Mouse (Mus musculus): ENCODE data around the gene Klhl25.
"Not testable (repeated sequence)": the region's sequence is repeated elsewhere in the genome, so short reads cannot be mapped to it uniquely, and the experiment has no call there.

Klhl25 gene

GRCm38 (mm10) chr7:75848115-75848775 lies at the start of gene Klhl25:
Klhl25 (plus strand) TSS chr7:75848310.
- DNase-seq (ENCODE audit: low spot score), result peak; percentile 95

- DNase-seq (ENCODE audit: low spot score), result no peak
Measured at GRCm38 (mm10) chr7:75800530-75800929, 47.6 kb upstream of the Klhl25 start.

GRCm38 (mm10) chr7:75801022-75801421 lies 47.1 kb upstream of the Klhl25 start:
- no peak for DNase-seq (ENCODE audit: low spot score)

- DNase-seq (ENCODE audit: low spot score), result no peak
Measured at GRCm38 (mm10) chr7:75801621-75802358, 46.3 kb upstream of the Klhl25 start.

- no peak for DNase-seq (ENCODE audit: low spot score)
Measured at GRCm38 (mm10) chr7:75802887-75803286, 45.2 kb upstream of the Klhl25 start.

- no peak for DNase-seq (ENCODE audit: low spot score)
Measured at GRCm38 (mm10) chr7:75806161-75806560, 41.9 kb upstream of the Klhl25 start.

- peak; percentile 80 for DNase-seq (ENCODE audit: low spot score)
Measured at GRCm38 (mm10) chr7:75806711-75807110, 41.4 kb upstream of the Klhl25 start.

GRCm38 (mm10) chr7:75807460-75808304 lies 40.4 kb upstream of the Klhl25 start:
- DNase-seq (ENCODE audit: low spot score), result peak; percentile 48

- no peak for DNase-seq (ENCODE audit: low spot score)
Measured at GRCm38 (mm10) chr7:75820687-75821086, 27.4 kb upstream of the Klhl25 start.

GRCm38 (mm10) chr7:75822087-75822668 lies 25.9 kb upstream of the Klhl25 start:
- DNase-seq (ENCODE audit: low spot score), result no peak

- no peak for DNase-seq (ENCODE audit: low spot score)
Measured at GRCm38 (mm10) chr7:75823071-75823470, 25.0 kb upstream of the Klhl25 start.

- peak; percentile 68 for DNase-seq (ENCODE audit: low spot score)
Measured at GRCm38 (mm10) chr7:75826360-75827103, 21.6 kb upstream of the Klhl25 start.

GRCm38 (mm10) chr7:75827357-75827756 lies 20.8 kb upstream of the Klhl25 start:
- peak; percentile 66 for DNase-seq (ENCODE audit: low spot score)

GRCm38 (mm10) chr7:75827850-75828249 lies 20.3 kb upstream of the Klhl25 start:
- DNase-seq (ENCODE audit: low spot score), result peak; percentile 28

GRCm38 (mm10) chr7:75828536-75828935 lies 19.6 kb upstream of the Klhl25 start:
- no peak for DNase-seq (ENCODE audit: low spot score)

GRCm38 (mm10) chr7:75830251-75831060 lies 17.7 kb upstream of the Klhl25 start:
- DNase-seq (ENCODE audit: low spot score), result no peak

- DNase-seq (ENCODE audit: low spot score), result not testable (repeated sequence)
Measured at GRCm38 (mm10) chr7:75833960-75834359, 14.2 kb upstream of the Klhl25 start.

GRCm38 (mm10) chr7:75834932-75835631 lies 13.0 kb upstream of the Klhl25 start:
- DNase-seq (ENCODE audit: low spot score), result not testable (repeated sequence)

- no peak for DNase-seq (ENCODE audit: low spot score)
Measured at GRCm38 (mm10) chr7:75840071-75840470, 8.0 kb upstream of the Klhl25 start.

GRCm38 (mm10) chr7:75842306-75842705 lies 5.8 kb upstream of the Klhl25 start:
- no peak for DNase-seq (ENCODE audit: low spot score)
